Comparison of ENCODE assay signal across 28 mouse cellular contexts in the genomic region with DNA sequence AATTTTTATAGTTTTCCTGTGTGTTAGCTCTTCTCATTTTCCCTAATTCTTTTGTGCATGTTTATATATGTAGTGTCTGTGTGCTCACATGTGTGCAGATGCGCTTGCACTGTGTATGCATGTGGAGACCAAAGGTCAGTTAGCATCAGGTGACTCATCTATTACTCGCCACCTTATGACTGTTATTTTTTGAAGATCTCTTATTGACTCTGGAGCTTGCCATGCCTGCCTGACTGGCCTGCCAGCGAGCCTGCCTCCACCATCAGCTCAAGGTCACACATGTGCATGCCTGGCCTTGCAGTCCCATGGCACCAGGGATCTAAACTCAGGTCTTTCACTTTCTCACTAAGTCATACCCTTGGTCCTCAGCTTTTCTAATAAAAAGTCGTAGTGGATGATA. TPM values are rescaled to one million over a fixed set of nuclear protein-coding genes. Genes with fewer than 3 reads are reported as not detected.
DNase-seq lines count a peak whose midpoint lies in the region; ATAC-seq and TF ChIP-seq lines count a peak whose summit lies in the region.
"Had no signal": no experiment of that assay in that cellular context is flagged by ENCODE, and none has a peak within 500 bp of the region (broad histone marks: within the 10 kb centered on the region; RNA-seq: fewer than 3 reads in every experiment).

No protein-coding gene starts in this region.

- H3K27ac ChIP-seq in liver, adult 2 months (replicated peaks; ENCODE audit: insufficient read depth, low read depth, low read length) = peak overlapping the region; percentile 6
- H3K27ac ChIP-seq in stomach, embryonic 14.5 days (ENCODE audit: low read length) = no peak overlapping the region
- H3K27ac ChIP-seq: hindbrain, embryonic 13.5 days; kidney, postnatal 0 days; limb, embryonic 10.5 days; limb, embryonic 15.5 days; neural tube, embryonic 12.5 days had no signal

- no peaks in the 10 kb centered on the region for H3K27me3 ChIP-seq in liver, adult 2 months (ENCODE audit: control insufficient read depth, insufficient read depth, low read length)
- no peaks in the 10 kb centered on the region for H3K27me3 ChIP-seq in stomach, embryonic 14.5 days (ENCODE audit: control insufficient read depth, insufficient read depth, low read length)
- H3K27me3 ChIP-seq: hindbrain, embryonic 13.5 days; limb, embryonic 15.5 days; neural tube, embryonic 12.5 days; Patski had no signal

- TF ChIP-seq CTCF in liver, adult 2 months (IDR thresholded peaks at IDR 0.05; ENCODE audit: low read depth, low read length) = no peak

- H3K4me2 ChIP-seq in stomach, embryonic 14.5 days (replicated peaks; ENCODE audit: low read depth, low read length) = no peak overlapping the region
- H3K4me2 ChIP-seq: heart, embryonic 11.5 days; hindbrain, embryonic 13.5 days; limb, embryonic 15.5 days; midbrain, embryonic 11.5 days; neural tube, embryonic 12.5 days had no signal

- no peaks in the 10 kb centered on the region for H3K9me3 ChIP-seq in stomach, embryonic 14.5 days (ENCODE audit: control insufficient read depth, low read depth, low read length)
- H3K9me3 ChIP-seq: G1E; hindbrain, embryonic 13.5 days; limb, embryonic 10.5 days; limb, embryonic 15.5 days; neural tube, embryonic 12.5 days had no signal

- DNase-seq in liver, adult 2 months (ENCODE audit: extremely low read depth, low read depth, low spot score) = peak; percentile 88
- no peak for DNase-seq in liver
- DNase-seq in 416B (ENCODE audit: low read depth) = peak; percentile 17
- peak; percentile 19 to 33 for DNase-seq in adrenal gland, postnatal 36 days
- no peak for DNase-seq in embryo, embryonic 10 days (ENCODE audit: low spot score)
- no peak for DNase-seq in heart, adult 18-20 months
- DNase-seq: cerebellum, adult 2 months; cerebellum, postnatal 25 days; gastrocnemius, postnatal 25 days; heart, adult 11 months; heart, postnatal 36 days; kidney, adult 8-10 months; kidney, postnatal 4 days; layer of hippocampus, postnatal 36 days; lung, postnatal 36 days; right cerebral cortex, postnatal 4 days had no signal

- no peak overlapping the region for H3K4me3 ChIP-seq in liver, adult 2 months (ENCODE audit: insufficient read depth, low read depth, low read length)
- H3K4me3 ChIP-seq in stomach, embryonic 14.5 days (ENCODE audit: low read depth, low read length) = no peak overlapping the region
- H3K4me3 ChIP-seq: hindbrain, embryonic 13.5 days; limb, embryonic 10.5 days; limb, embryonic 15.5 days; myocyte; neural tube, embryonic 12.5 days had no signal

- WGBS in liver, adult 2 months = 22% methylated on average over 4 of the region's 4 CpGs
- WGBS in stomach, embryonic 14.5 days = 61% methylated on average over 4 of the region's 4 CpGs

- ATAC-seq in stomach, embryonic 14.5 days (ENCODE audit: insufficient number of reproducible peaks, insufficient read depth, low FRiP score, low read depth) = 0 out of 2 replicates have a peak, but pooled peaks have one; percentile 33
- ATAC-seq: forebrain, embryonic 14.5 days; Patski had no signal

- H3K36me3 ChIP-seq in liver, adult 2 months (ENCODE audit: control insufficient read depth, insufficient read depth, low read length) = no peaks in the 10 kb centered on the region
- peaks cover 6% of the 10 kb centered on the region; the same call in 1 of the 2 replicates for H3K36me3 ChIP-seq in stomach, embryonic 14.5 days (ENCODE audit: control insufficient read depth, insufficient read depth, low read length)

- no peak overlapping the region for H3K9ac ChIP-seq in liver, adult 2 months (ENCODE audit: low read depth, low read length)
- H3K9ac ChIP-seq in stomach, embryonic 14.5 days (replicated peaks; ENCODE audit: low read depth, low read length) = no peak overlapping the region
- H3K9ac ChIP-seq: hindbrain, embryonic 13.5 days; limb, embryonic 15.5 days; neural tube, embryonic 12.5 days had no signal

- peaks cover 7% of the 10 kb centered on the region; the same call in 1 of the 2 replicates for H3K4me1 ChIP-seq in liver, adult 2 months (ENCODE audit: control insufficient read depth, insufficient read depth, low read length)
- H3K4me1 ChIP-seq in stomach, embryonic 14.5 days (ENCODE audit: control insufficient read depth, insufficient read depth, low read length) = no peaks in the 10 kb centered on the region
- H3K4me1 ChIP-seq: hindbrain, embryonic 13.5 days; limb, embryonic 10.5 days; limb, embryonic 15.5 days; neural tube, embryonic 12.5 days had no signal

- no peak for TF ChIP-seq POLR2A in liver, adult 2 months (IDR thresholded peaks at IDR 0.05; ENCODE audit: extremely low read depth, insufficient read depth, low read length)

- no peaks in the 10 kb centered on the region for H3K79me2 ChIP-seq in liver, adult 2 months (ENCODE audit: control insufficient read depth, insufficient read depth, low read length)

RNA-seq across cellular contexts. Expression of a gene that starts 12.7 kb away (rescaled TPM):
- total RNA-seq in liver, adult 2 months (2014; rRNA removed) = 83.4 and 96.9 TPM in 2 replicates
- polyA plus RNA-seq in liver, adult 2 months (2012; rRNA removed) = 43.9 and 50.2 TPM in 2 replicates
- 10 to 100 TPM; 35.9 to 41.7 TPM for total RNA-seq in adrenal gland, postnatal 36 days (2021)
- 83.0 and 87.1 TPM in 2 replicates for polyA plus RNA-seq in stomach, embryonic 14.5 days (2014; fragmentation: Nextera tagmentation; extraction: Ambion mirVana)
- 10 to 100 TPM; 49.2 to 50.0 TPM for total RNA-seq in heart, adult 18-20 months (2021)

RNA-seq across cellular contexts. Expression of a gene that starts 49.9 kb away (rescaled TPM):
- 1.2 and 1.7 TPM in 2 replicates for total RNA-seq in liver, adult 2 months (2014; rRNA removed)
- polyA plus RNA-seq in liver, adult 2 months (2012; rRNA removed) = 0.50 and 0.73 TPM in 2 replicates
- 10 to 100 TPM in 1 of 2 experiments, 1 to 10 TPM in 1; 8.0 to 12.3 TPM for total RNA-seq in adrenal gland, postnatal 36 days (2021)
- 14.0 and 15.3 TPM in 2 replicates for polyA plus RNA-seq in stomach, embryonic 14.5 days (2014; fragmentation: Nextera tagmentation; extraction: Ambion mirVana)
- 10 to 100 TPM in 1 of 2 experiments, 1 to 10 TPM in 1; 9.5 to 10.6 TPM for total RNA-seq in heart, adult 18-20 months (2021)

Comparison
In these comparisons a context has a peak if more than half of its experiments do, and no peak if none do; other contexts are left out.
1. DNase-seq: peak in liver, adult 2 months (single experiment), 416B (single experiment) and adrenal gland, postnatal 36 days (2 of 2); none in liver (single experiment), embryo, embryonic 10 days (single experiment) and heart, adult 18-20 months (0 of 2).